Mouse (Mus musculus) left cerebral cortex, adult 8-10 months (tissue): ENCODE results near the gene Msh6. TPM values are rescaled to one million over a fixed set of nuclear protein-coding genes. Genes with fewer than 3 reads are reported as not detected.
"Not testable (repeated sequence)": the region's sequence is repeated elsewhere in the genome, so short reads cannot be mapped to it uniquely, and the experiment has no call there.

Experiments
- DNase-seq, 2 experiments: peaks; one replicate each; pipeline ENCODE4 v3.0.0; 2022; ENCODE audit warnings: low spot score in 2 of 2
- total RNA-seq, 4 experiments: library from RNA; stranded (reverse); gene quantifications; 2 replicates each; pipeline ENCODE4 v1.2.4; 2022

Gene Msh6
- 10 to 100 TPM; 14.5 to 16.0 (median 15.2) TPM for total RNA-seq

DNA sequence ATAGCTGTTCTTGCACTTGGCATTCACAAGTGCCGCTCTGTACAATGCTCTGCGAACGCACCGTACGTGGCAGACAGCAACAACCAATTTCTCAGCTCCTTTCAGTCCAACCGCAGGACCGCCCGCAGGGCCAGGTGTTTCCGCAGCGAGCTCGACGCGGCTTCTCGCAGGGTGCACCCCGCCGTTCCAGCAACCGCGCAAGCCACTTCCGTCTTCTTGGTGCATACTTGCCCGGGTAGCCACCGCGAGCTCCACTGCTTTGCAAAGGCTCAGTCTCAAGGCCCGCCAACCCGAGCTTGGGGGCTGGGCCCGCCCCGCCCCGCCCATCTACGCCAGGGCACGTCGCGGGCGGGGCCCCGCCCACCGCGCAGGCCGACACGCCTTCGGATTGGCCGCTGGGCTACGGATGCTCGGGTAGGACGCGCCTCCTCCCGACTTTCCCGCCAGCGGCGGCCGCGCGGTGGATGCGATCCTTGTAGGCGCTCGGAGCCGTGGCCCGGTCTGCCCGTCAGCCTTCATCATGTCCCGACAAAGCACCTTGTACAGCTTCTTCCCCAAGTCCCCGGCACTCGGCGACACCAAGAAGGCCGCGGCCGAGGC lies at the start of gene Msh6:
TSS of gene Msh6 (plus strand) at position 434 of the 600 bp plus-strand sequence.
- DNase-seq = peak; percentile 71 to 78

DNA sequence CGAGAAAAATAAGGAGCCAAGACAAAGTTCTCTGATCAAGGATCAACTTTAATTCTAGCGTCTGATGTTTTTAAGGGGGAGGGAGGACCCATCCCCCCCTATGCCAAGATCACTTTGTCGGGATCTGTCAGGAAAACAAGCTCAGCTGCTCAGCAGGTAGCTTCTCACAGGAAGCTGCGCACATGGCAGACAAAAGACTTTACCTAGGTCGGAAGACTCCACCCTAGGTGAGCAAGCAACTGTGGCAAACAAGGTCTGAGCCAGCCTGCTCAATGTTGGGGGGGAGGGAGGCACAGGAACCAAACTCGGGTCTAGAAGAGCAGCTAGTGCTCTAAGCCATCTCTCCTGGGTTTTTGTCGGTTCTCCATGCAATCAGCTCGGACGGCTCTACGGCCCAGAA lies 40.5 kb upstream of the Msh6 start:
- no peak for DNase-seq

DNA sequence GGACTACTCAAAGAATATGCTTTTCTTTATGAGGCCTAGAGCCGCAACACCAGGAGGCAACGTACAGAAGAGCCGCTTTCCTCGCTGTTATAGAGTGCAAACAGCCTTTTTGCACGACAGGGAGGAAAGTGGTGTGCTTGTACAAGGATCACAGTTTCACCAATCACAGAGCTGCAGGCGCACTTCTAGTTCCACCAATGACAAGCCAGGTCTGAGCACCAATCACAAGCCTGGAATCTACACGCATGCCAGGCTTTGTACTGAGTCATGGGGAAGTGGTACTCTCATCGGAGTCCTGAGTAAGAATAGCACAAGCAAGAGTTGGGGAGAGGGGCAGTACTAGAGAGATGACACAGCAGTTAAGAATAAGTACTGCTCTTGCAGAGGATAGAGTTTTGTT lies 40.1 kb upstream of the Msh6 start:
- DNase-seq = no peak

DNA sequence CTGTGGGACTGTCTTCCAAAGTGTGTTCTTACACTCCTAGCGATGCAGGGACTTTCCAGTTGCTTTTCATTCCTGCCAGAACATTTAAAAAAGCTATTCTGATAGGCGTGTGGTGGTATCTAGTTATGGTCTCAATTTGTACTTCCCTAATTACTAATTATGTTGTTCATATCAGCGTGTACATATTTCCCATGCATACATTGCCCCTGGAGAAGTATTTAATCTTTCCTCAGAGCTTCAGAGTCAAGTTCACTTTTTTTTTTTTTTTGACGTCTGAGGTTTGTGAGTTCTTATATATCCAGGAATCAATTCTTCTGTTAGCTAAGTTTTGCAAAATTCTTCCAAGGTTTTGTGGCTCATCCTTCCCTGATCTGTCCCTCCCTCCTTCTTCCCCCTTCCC lies 38.7 kb upstream of the Msh6 start:
- no peak for DNase-seq

DNA sequence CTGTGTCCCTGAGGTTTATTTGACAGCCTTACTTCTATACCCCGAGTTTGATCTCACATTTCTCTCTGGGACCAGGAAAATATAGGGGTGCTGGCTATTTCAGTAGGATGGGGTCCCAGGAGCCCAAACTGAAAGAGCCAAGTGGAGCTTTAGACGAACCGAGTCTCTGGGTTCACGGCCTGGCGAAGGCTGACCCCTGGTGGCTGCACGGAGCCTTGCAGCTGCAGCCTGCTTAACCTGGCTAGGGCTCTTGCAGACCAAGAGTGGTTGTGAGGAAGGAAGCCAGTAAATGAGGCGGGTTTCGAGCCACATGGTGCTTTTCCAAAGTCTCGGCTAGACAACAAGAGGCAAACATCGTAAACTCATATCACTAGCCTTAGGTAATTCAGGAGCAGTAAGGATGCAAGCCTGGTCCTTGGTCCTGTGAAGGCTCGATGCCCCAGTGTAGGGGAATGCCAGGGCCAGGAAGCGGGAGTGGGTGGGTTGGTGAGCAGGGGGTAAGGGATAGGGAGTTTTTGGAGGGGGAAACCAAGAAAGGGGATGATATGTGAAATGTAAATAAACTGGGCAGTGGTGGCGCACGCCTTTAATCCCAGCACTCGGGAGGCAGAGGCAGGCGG lies 25.8 kb upstream of the Msh6 start:
- peak; percentile 35 to 72 for DNase-seq

DNA sequence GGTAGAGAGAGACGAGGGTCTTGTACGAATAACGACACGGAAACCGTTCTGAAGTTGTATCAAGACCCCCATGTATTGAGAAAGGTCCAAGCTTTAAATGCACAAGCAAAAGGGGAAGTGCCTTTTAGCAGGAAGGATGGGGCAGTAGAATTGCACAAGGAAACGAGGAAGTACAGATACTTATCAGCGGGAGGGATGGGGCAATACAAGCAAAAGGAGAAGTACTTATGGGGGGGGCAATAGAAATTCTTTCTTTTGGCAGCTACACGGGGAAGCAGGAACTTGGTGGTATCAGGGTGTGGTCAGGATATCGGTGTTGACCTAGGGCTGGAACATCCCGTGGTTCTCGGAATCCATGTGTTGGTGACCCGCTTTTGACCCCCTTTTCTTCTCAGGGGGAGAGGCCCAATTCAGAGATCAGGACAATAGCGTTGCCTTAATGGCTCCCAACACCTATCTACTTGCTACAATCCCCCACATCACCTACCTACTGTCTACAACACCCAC lies 20.2 kb upstream of the Msh6 start:
- not testable (repeated sequence) for DNase-seq

DNA sequence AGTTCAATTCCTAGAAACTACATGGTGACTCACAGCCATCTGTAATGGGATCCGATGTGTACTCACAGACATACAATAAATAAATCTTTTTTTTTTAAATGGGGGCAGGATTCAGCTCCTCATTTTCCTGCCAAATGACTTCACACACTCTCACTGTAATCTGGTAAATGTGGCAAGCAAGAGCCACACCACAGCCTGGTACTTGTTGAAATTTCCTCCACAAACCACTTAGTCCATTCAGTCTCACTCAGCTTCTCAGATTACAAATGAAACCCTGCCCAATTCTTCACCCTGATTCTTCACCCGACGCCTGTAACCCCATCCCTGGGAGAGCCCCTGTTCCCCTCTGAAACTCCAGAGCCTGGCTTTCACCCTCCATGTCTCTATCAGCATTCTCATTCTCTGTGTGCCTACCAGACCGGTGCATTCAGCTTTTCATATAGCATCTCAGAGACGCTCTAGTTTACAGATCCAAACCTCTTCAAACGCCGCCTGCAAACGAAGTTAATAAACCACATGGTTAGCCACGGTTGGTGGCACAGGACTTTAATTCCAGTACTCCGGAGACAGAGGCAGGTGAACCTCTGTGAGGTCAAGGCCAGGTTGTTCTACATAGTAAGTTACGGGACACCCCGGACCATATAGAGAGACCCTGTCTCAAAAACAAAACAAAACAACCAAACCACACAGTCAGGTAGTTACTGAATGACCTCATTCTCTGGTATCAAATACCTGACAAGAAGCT lies 17.6 kb upstream of the Msh6 start:
- DNase-seq = no peak

DNA sequence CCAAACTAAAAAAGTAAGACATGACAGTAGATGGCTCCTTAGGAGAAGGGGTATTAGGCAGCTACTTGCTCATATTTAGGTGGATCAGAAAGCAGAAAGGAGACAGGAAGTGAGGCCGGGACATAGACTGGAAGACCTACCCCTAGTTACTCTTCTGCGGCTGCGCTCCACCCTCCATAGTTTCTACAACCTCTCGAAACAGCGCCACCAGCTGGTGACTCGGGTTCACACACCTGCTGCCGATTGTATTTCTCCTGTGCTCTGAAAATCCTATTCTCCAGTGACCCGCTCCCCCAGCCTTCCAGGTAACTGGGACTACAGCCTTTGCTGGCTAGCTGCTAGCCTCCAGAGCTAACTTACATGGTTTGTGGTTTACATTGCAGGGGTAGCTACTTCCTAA lies 16.6 kb upstream of the Msh6 start:
- DNase-seq = no peak

DNA sequence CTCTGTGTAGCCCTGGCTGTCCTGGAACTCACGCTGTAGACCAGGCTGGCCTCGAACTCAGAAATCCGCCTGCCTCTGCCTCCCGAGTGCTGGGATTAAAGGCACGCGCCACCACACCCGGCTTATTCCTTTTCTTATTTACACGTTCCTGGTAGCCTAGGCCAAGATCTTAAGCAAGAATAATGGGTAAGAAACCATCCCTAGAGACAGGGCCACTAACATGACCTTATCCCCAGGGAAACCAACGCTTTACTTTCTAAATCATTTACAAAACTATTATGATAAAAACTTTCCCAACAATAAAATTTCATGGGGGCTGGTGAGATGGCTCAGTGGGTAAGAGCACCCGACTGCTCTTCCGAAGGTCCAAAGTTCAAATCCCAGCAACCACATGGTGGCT lies 15.5 kb upstream of the Msh6 start:
- not testable (repeated sequence) for DNase-seq

DNA sequence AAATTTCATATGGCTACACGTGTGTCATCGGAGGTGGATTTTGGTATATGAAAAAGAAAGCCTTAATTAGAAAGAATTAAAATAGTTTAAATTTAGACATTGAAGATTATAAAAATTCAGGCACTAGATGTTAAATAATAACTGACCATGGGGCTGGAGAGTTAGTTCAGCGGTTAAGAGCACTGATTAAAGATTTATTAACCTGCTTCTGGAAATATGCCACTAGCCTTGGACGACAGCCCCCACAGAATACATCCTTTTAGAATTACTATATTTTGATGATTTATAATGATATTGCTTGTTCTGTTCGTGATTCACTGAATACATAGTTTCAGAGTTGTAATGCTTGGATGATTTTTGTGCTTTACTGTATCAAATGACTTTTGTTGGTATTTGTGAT lies 14.9 kb upstream of the Msh6 start:
- DNase-seq = not testable (repeated sequence)

DNA sequence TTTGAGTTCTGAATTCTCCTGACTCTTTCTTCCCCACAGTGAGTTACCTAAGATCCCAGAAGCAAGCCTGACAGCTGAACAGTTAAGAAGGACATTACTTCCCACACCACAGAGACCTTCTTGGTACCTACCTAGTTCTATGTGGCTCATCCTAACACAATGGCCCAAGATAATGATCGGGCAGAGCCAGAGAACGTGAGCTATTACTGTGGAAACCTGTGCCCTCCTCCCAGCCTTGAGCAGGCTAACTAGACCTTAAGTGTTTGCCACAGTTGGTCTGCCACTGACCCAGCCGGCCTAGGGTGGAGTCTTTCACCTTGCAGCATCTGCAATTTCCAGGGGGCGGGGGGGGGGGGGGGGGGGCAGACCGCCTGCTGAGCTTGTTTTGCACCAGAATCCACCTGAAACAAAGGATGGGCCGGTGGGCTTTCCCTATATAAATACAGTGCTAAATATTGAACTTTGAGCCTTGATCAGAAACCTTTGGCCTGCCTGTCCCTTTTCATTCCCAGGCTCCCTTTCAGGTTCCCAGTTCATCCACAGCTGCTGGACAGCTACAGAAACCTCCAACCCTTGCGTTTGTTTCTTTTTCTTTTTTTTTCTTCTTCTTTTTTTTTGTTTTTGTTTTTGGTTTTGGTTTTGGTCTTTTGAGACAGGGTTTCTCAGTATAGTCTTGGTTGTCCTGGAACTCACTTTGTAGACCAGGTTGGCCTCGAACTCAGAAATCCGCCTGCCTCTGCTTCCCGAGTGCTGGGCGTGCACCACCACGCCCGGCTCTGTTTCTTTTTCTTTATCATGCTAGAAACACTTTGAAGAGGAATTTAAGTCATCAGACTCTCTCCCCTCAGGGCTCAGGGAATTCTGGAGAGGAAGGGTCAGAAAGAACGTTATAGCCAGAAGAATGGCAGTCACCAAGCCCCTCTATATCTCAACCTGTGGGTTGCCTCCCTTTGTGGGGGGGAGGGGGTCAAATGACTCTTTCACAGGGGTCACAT lies 11.5 kb upstream of the Msh6 start:
- DNase-seq = no peak

DNA sequence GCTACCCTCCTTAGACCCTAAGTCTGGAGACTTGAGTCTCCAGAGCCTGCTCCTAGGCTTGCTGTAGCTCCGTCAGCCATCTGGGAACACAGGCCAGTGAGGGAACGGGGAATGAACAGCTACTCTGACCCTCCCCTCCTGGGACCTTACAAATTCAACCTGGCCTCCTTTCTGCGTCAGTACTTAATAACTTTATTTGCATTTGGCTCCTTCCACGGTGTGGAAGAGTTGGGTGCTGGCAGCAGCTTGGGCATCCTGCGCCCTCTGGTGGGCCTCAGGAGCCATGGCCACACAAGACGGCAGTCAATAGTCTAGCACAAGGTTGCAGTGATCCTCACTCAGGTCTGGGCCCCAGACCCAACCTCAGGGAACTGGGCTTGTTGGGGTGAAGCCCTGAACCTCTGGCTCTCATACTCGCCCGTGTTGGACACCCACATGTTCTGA lies 6.4 kb upstream of the Msh6 start:
- DNase-seq = not testable (repeated sequence)

DNA sequence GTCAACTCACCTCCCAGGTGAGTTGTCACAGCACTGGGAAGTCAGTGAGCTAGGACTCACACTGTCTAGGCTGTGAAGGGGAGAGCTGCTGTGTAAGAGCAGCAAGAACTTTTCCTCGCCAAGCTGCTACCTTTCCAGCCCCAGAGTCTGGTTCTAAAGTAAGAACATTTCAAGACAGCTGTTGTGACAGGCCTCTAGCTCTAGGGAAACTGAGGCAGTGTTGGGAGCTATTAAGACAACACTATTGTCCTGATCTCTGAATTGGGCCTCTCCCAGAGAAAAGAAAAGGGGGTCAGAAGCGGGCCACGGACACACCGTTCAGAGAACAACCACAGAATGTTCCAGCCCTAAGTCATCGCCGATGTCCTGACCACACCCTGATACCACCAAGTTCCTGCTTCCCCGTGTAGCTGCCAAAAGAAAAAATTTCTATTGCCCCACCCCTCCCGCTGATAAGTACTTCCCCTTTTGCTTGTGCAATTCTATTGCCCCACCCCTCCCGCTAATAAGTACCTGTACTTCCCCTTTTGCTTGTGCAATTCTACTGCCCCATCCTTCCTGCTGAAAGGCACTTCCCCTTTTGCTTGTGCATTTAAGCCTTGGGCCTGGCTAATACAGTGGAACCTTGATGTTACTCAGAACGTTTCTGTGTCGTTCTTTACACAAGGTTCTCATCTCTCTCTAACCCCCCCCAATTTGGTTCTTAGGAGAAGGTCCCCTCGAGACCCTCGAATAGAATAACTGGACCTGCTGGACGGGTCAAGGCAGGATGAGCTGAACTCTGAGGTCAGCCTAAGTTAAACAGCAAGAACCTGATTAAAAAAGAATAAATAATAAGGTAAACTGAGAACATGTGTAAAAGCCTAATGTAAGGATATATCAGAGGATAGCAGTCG lies 2.9 kb upstream of the Msh6 start:
- not testable (repeated sequence) for DNase-seq

DNA sequence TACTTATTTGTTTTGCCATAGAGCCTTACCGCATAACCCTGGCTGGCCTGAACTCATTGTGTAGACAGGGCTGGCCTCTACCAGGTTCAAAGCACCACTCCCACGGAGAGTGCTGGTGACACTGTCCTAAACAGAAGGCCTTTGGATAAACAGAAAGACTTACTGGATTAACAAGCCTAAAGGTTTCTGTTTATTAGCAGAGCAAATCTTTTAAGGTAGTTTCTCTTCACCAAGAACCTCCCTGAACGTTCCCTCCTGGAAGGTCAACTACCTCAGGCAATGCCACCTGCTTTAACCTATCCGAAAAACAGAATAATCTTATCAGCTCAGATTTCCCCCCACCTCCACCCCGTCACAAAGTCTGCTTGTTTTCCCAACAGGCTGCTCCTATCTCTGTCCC lies 2.0 kb upstream of the Msh6 start:
- DNase-seq = no peak

DNA sequence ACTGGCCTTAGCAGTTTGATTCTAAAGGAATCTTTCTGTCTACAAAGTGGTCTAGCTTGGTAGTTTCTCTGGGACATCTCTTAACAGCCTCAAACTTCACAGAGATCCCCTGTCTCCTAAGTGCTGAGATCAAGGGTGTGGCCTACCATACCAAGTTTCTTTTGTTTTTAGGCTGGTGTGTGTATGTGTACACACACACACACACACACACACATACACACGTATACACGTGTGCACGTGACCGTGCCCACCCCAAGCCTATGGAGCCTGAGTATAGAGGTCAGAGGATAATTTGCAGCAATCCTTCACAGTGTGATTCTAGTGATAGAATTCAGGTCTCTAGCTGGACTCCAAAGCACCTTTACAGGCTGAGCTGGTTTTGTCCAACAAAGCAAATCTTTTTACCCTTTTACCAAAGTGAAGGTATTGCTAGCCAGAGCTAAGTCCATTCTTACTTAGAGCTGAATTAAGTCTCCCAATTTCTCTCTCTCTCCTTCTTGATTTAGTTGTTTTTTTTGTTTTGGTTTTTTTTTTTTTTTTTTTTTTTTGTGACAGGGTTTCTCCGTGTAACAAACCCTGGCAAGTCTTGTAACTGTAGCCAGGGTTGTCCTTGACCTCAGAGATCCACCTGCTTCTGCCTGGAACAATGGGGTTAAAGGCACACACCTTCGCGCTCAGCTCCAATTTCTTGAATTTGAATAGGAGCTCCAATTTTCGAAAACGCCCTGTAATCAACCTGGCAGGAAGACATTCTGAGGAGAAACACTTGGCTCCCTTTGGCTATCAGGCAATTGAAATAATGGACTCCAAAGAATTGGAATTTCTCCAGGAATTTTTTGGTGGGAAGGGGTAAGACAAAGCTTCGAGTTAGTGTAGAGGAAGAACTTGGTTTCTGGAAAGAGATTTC lies 1.3 kb upstream of the Msh6 start:
- no peak for DNase-seq

DNA sequence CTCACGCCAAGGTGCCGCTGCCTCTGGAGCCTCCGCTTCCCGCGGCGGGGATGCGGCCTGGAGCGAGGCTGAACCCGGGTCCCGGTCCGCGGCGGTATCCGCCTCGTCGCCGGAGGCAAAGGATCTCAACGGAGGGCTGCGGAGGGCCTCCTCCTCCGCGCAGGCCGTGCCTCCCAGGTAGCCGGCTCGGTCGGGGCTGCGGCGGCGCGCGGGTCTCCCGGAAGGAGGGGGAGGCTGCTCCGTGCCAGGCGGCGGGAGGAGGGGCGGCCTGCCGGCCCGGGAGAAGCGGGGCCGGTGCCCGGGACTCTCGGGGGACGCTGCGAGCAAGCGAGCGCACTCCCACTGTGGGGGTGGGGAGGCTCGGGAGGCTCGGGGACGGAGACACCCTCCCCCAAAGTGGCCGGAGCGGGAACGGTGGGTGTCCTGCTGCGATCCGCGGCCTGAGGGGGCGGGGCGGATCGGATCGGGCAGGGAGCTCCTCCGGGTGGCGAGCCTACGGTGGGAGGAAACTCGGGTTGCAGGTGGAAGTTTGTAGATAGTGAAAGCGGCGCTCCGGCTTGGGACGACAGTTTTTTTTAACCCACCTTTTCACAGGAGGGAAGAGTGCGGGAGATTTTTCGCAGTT lies 479 bp downstream of the Msh6 start:
- DNase-seq = no peak

DNA sequence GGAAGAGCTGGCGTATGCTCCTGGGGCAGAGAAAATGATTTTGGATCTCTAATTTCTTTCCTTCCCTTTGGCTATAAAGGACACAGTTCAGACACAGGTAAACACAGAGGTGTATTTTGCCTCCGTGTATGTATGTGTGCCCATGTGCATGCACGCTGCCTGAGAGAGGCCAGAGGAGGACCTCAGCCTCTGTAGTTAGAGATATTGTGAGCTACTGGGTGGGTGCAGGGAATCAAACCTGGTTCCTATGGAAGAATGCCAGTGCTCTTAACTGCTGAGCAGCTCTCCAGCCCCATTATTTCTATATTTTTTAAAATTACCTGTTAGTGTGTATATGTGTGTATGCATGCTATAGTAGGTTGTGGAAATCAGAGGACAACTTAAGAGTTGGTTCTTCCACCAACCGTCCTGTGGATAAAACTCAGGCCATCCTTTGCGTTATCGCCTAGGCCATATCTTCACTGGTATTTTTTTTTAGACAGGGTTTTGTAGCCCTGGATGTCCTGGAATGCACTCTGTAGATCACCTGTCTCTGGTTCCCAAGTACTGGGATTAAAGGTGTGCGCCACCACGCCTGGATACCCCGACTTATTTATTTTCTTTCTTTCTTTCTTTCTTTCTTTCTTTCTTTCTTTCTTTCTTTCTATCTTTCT lies 1.4 kb downstream of the Msh6 start:
- DNase-seq = no peak

DNA sequence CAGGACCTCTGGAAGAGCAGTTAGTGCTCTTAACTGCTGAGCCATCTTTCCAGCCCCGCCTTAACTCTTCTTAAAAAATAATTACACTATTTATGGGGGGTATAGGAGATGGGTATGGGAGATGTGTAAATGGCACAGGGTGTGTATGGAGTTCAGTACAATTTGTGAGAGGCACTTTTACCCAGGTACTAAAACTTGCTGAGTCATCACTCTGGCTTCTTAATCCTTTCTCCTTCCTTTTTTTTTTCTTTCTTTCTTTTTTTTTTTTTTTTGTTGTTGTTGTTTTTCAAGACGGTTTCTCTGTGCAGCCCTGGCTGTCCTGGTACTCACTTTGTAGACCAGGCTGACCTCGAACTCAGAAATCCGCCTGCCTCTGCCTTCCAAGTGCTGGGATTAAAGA lies 2.1 kb downstream of the Msh6 start:
- not testable (repeated sequence) for DNase-seq
